Comparison of ENCODE assay signal across 20 mouse cellular contexts in the genomic region with DNA sequence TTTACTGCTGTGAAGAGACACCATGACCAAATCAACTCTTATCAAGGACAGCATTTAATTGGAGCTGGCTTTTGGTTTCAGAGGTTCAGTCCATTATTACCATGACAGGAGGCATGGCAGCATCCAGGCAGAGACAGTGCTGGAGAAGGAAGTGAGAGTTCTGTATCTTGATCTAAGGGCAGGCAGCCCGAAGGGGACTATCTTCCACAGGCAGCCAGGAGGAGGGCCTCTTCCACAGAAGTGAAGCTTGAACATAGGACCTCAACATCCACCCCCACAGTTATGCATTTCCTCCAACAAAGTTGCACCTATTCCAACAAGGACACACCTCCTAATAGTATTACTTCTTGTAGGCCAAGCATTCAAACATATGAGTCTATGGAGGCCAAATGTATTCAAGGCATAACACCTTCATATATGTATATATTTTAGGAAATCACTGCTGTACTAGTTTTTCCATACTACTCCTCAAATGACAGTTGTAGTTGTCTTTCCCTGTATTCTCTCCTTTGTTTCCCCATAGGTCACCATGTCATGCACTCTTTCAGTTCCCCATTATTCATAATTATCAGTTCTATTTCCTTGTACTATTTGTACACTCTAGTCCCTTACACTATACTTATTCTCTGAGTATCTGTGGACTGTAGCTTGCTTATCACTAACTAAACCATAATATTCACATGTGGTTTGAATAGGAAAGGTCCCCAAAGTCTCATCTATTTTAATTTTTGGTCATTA.
"Had no signal": no experiment of that assay in that cellular context is flagged by ENCODE, and none has a peak within 500 bp of the region (broad histone marks: within the 10 kb centered on the region; RNA-seq: fewer than 3 reads in every experiment).

No protein-coding gene starts in this region.

- H3K9me3 ChIP-seq: liver, embryonic 15.5 days; lung, embryonic 15.5 days; megakaryocyte, embryonic 14.5 days; midbrain, embryonic 13.5 days; midbrain, embryonic 15.5 days; neural tube, embryonic 12.5 days had no signal

- H3K9ac ChIP-seq: liver, embryonic 15.5 days; liver, postnatal 0 days; lung, embryonic 15.5 days; midbrain, embryonic 13.5 days; midbrain, embryonic 15.5 days; neural tube, embryonic 12.5 days had no signal

- H3K27me3 ChIP-seq: liver, embryonic 15.5 days; lung, embryonic 15.5 days; megakaryocyte, embryonic 14.5 days; midbrain, embryonic 13.5 days; midbrain, embryonic 15.5 days; neural tube, embryonic 12.5 days had no signal

- H3K27ac ChIP-seq: liver, embryonic 15.5 days; lung, embryonic 15.5 days; macrophage; midbrain, embryonic 13.5 days; midbrain, embryonic 15.5 days; neural tube, embryonic 12.5 days had no signal

- ATAC-seq: liver, postnatal 0 days; lung, postnatal 0 days; midbrain, embryonic 13.5 days; midbrain, embryonic 15.5 days had no signal

- H3K36me3 ChIP-seq: liver, embryonic 15.5 days; lung, embryonic 15.5 days; neural tube, embryonic 12.5 days had no signal

- DNase-seq: liver, postnatal 0 days; lung, adult 2 months; lung, postnatal 14 days; lung, postnatal 36 days; retina, postnatal 1 day; right cerebral cortex, adult 18-20 months; right cerebral cortex, postnatal 25 days; right cerebral cortex, postnatal 4 days; spleen, adult 18-20 months; thymus, adult 18-20 months; thymus, postnatal 25 days; thymus, postnatal 4 days had no signal

- H3K4me3 ChIP-seq: liver, embryonic 15.5 days; lung, embryonic 15.5 days; megakaryocyte, embryonic 14.5 days; midbrain, embryonic 13.5 days; midbrain, embryonic 15.5 days; neural tube, embryonic 12.5 days had no signal

- H3K4me1 ChIP-seq: liver, embryonic 15.5 days; lung, embryonic 15.5 days; midbrain, embryonic 15.5 days; neural tube, embryonic 12.5 days had no signal
